8 mouse cellular contexts compared by ENCODE assay signal in genomic region chr5:135744742-135745141, GRCm38 (mm10). TPM values are rescaled to one million over a fixed set of nuclear protein-coding genes. Genes with fewer than 3 reads are reported as not detected.
DNase-seq lines count a peak whose midpoint lies in the region; ATAC-seq and TF ChIP-seq lines count a peak whose summit lies in the region.

No protein-coding gene starts in this region.

- H3K4me2 ChIP-seq in CH12.LX (ENCODE audit: insufficient read depth, low read depth, poor library complexity, severe bottlenecking): peak overlapping the region; percentile 59; the same call in 1 of the 2 replicates
- peak overlapping the region; percentile 91 for H3K4me2 ChIP-seq in forebrain, postnatal 0 days (ENCODE audit: low read depth)
- H3K4me2 ChIP-seq in liver, postnatal 0 days (ENCODE audit: low read depth, low read length): peak overlapping the region; percentile 78

- no peak for ATAC-seq in forebrain, postnatal 0 days
- ATAC-seq in liver, postnatal 0 days: peak; percentile 8

- H3K79me2 ChIP-seq in CH12.LX (replicated peaks; ENCODE audit: control insufficient read depth, extremely low read depth, insufficient read depth, poor library complexity, severe bottlenecking): no peaks in the 10 kb centered on the region

- peaks cover 18% of the 10 kb centered on the region for H3K27me3 ChIP-seq in CH12.LX (replicated peaks)
- no peaks in the 10 kb centered on the region for H3K27me3 ChIP-seq in forebrain, postnatal 0 days (ENCODE audit: insufficient read depth, low read length)
- no peaks in the 10 kb centered on the region for H3K27me3 ChIP-seq in liver, postnatal 0 days (ENCODE audit: insufficient read depth, low read length)

- peaks cover 4 to 13% of the 10 kb centered on the region in 2 experiments; a peak in 3 of 4 replicates for H3K4me1 ChIP-seq in CH12.LX (ENCODE audit: control insufficient read depth in 1 of 2, insufficient read depth in 2 of 2)
- H3K4me1 ChIP-seq in forebrain, postnatal 0 days (ENCODE audit: insufficient read depth): peaks cover 4% of the 10 kb centered on the region; the same call in 1 of the 2 replicates
- peaks cover 13% of the 10 kb centered on the region for H3K4me1 ChIP-seq in liver, postnatal 0 days (ENCODE audit: insufficient read depth)

- WGBS in forebrain, postnatal 0 days: 15% methylated on average over 12 of the region's 12 CpGs
- 25% methylated on average over 12 of the region's 12 CpGs for WGBS in liver, postnatal 0 days (ENCODE audit: insufficient replicate concordance)

- TF ChIP-seq RAD21 in CH12.LX (IDR thresholded peaks at IDR 0.05; ENCODE audit: low read depth, low read length): no peak

- H3K9ac ChIP-seq in CH12.LX (ENCODE audit: insufficient read depth, low read depth): no peak overlapping the region
- no peak overlapping the region for H3K9ac ChIP-seq in forebrain, postnatal 0 days
- peak overlapping the region; percentile 62 for H3K9ac ChIP-seq in liver, postnatal 0 days (replicated peaks)

- in situ Hi-C loops in CH12.LX (cut with MboI; ENCODE audit: low pct_ligation_motif_present, low pct_unique_long_range_greater_than_20kb, low sequenced_read_pairs): loop anchor here (5.0 kb wide), 1 partner anchor 112 kb away; the partner anchor contains the start of gene Rhbdd2

- dilution Hi-C loops in CH12.LX (cut with MboI; ENCODE audit: extremely low pct_ligation_motif_present, extremely low pct_unique_long_range_greater_than_20kb, low sequenced_read_pairs): no loop called here

- intact Hi-C loops in gastrocnemius, adult 2 months (cut with DNase I): loop anchor here (2.0 to 5.0 kb wide), 2 partner anchors 56 to 112 kb away; partner anchors contain the start of gene Rhbdd2
- intact Hi-C loops in gastrocnemius, postnatal 14 days (cut with DNase I; ENCODE audit: low total_unique reads): no loop called here

- peak overlapping the region; percentile 96 for H3K4me3 ChIP-seq in gastrocnemius, adult 2 months
- H3K4me3 ChIP-seq in CH12.LX (replicated peaks in 1 of 3; ENCODE audit: low read depth in 2 of 3, low read length in 2 of 3, poor library complexity in 1 of 3): no peak overlapping the region
- H3K4me3 ChIP-seq in forebrain, postnatal 0 days (ENCODE audit: low read depth, low read length): peak overlapping the region; percentile 89
- peak overlapping the region; percentile 61 for H3K4me3 ChIP-seq in liver, postnatal 0 days (ENCODE audit: low read depth, low read length)

- peak overlapping the region; percentile 87 for H3K27ac ChIP-seq in gastrocnemius, adult 2 months
- H3K27ac ChIP-seq in CH12.LX (ENCODE audit: insufficient read depth, low read depth): no peak overlapping the region
- no peak overlapping the region; the same call in 1 of the 2 replicates for H3K27ac ChIP-seq in forebrain, postnatal 0 days (ENCODE audit: low read depth, low read length)
- peak overlapping the region; percentile 71 for H3K27ac ChIP-seq in liver, postnatal 0 days (ENCODE audit: low read depth)

- TF ChIP-seq POLR2A in CH12.LX (IDR thresholded peaks at IDR 0.05; ENCODE audit: low read depth, low read length): no peak

- no peak for TF ChIP-seq EP300 in CH12.LX (IDR thresholded peaks at IDR 0.05; ENCODE audit: low read length)
- TF ChIP-seq EP300 in liver, postnatal 0 days (IDR thresholded peaks at IDR 0.05; ENCODE audit: low read depth): no peak

- TF ChIP-seq CTCF in gastrocnemius, adult 2 months (IDR thresholded peaks at IDR 0.05): no peak
- TF ChIP-seq CTCF in CH12.LX (conservative IDR thresholded peaks at IDR 0.05 in 1 of 2, IDR thresholded peaks at IDR 0.05 in 1 of 2; ENCODE audit: low read depth in 2 of 2, low read length in 2 of 2): no peak
- no peak for TF ChIP-seq CTCF in forebrain, postnatal 0 days (IDR thresholded peaks at IDR 0.05; ENCODE audit: low read depth)
- no peak for TF ChIP-seq CTCF in liver, postnatal 0 days (IDR thresholded peaks at IDR 0.05; ENCODE audit: low read depth)

- no peak for DNase-seq in gastrocnemius, adult 2 months
- no peak for DNase-seq in gastrocnemius, postnatal 14 days
- no peak for DNase-seq in CH12.LX (ENCODE audit: extremely low read depth)
- DNase-seq in forebrain, postnatal 0 days: no peak
- no peak for DNase-seq in liver, postnatal 0 days
- no peak for DNase-seq in adipocyte (ENCODE audit: low spot score)
- no peak for DNase-seq in right cerebral cortex, postnatal 36 days (ENCODE audit: low spot score in 2 of 2)
- no peak for DNase-seq in adrenal gland, postnatal 25 days

- H3K36me3 ChIP-seq in CH12.LX (replicated peaks in 1 of 2; ENCODE audit: control insufficient read depth in 1 of 2, insufficient read depth in 1 of 2, low read length in 1 of 2): peaks cover 4 to 15% of the 10 kb centered on the region in 2 experiments
- H3K36me3 ChIP-seq in forebrain, postnatal 0 days (ENCODE audit: insufficient read depth): peaks cover 18% of the 10 kb centered on the region
- peaks cover 4% of the 10 kb centered on the region; the same call in 1 of the 2 replicates for H3K36me3 ChIP-seq in liver, postnatal 0 days (replicated peaks; ENCODE audit: insufficient read depth, low read length)

- peaks cover 24% of the 10 kb centered on the region for H3K9me3 ChIP-seq in CH12.LX (replicated peaks; ENCODE audit: low read length)
- H3K9me3 ChIP-seq in forebrain, postnatal 0 days (ENCODE audit: low read length): no peaks in the 10 kb centered on the region
- 0 out of 2 replicates have a peak, but pooled peaks cover 2% of the 10 kb centered on the region for H3K9me3 ChIP-seq in liver, postnatal 0 days (ENCODE audit: low read length)

TF ChIP-seq in CH12.LX, 34 proteins besides CTCF, POLR2A, EP300 and RAD21:
- no peak for TF ChIP-seq ZMIZ1 (IDR thresholded peaks at IDR 0.05; ENCODE audit: low read depth, low read length)
- TF ChIP-seq SMC3 (IDR thresholded peaks at IDR 0.05; ENCODE audit: low read depth, low read length): no peak
- TF ChIP-seq USF2 (conservative IDR thresholded peaks at IDR 0.05; ENCODE audit: low read depth, low read length): no peak
- TF ChIP-seq MAZ (IDR thresholded peaks at IDR 0.05; ENCODE audit: low read depth, low read length): no peak
- TF ChIP-seq MAX (IDR thresholded peaks at IDR 0.05; ENCODE audit: low read length): no peak
- no peak for TF ChIP-seq POLR2AphosphoS2 (IDR thresholded peaks at IDR 0.05; ENCODE audit: low read depth, low read length)
- no peak for TF ChIP-seq KAT2A (IDR thresholded peaks at IDR 0.05; ENCODE audit: insufficient replicate concordance, low read length)
- TF ChIP-seq RCOR1 (conservative IDR thresholded peaks at IDR 0.05; ENCODE audit: low read depth, low read length): no peak
- TF ChIP-seq MXI1 (IDR thresholded peaks at IDR 0.05; ENCODE audit: low read depth, low read length): no peak
- no peak for TF ChIP-seq HCFC1 (IDR thresholded peaks at IDR 0.05; ENCODE audit: low read depth, low read length)
- no peak for TF ChIP-seq TCF12 (IDR thresholded peaks at IDR 0.05; ENCODE audit: low read depth, low read length)
- no peak for TF ChIP-seq ZNF384 (IDR thresholded peaks at IDR 0.05; ENCODE audit: low read depth, low read length)
- no peak for TF ChIP-seq ELF1 (IDR thresholded peaks at IDR 0.05; ENCODE audit: low read depth, low read length)
- no peak for TF ChIP-seq PAX5 (IDR thresholded peaks at IDR 0.05; ENCODE audit: low read length)
TF ChIP-seq in CH12.LX: peak in this region for 0.

RNA-seq across cellular contexts. Expression of gene Tmem120a, which starts 0.5 kb away (rescaled TPM):
- total RNA-seq in gastrocnemius, adult 2 months (2021): 1 to 10 TPM; 7.6 to 8.3 TPM
- total RNA-seq in gastrocnemius, postnatal 14 days (2021): 1 to 10 TPM; 3.8 to 5.2 TPM
- total RNA-seq in CH12.LX (2012; rRNA removed) (21.4 and 22.2 TPM in 2 replicates), CH12.LX (2014; rRNA removed) (9.1 and 12.0 TPM in 2 replicates)
- 27.1 and 27.7 TPM in 2 replicates for polyA plus RNA-seq in CH12.LX (2012; ENCODE audit: insufficient read length, low read depth)
- total RNA-seq in forebrain, postnatal 0 days (2014; rRNA removed): 42.7 and 49.1 TPM in 2 replicates
- polyA plus RNA-seq in forebrain, postnatal 0 days (2015; fragmentation: Nextera tagmentation; extraction: Ambion mirVana): 111 and 126 TPM in 2 replicates
- polyA plus RNA-seq in liver, postnatal 0 days (2015; fragmentation: Nextera tagmentation; extraction: Ambion mirVana): 80.8 and 82.7 TPM in 2 replicates
- 36.7 and 37.8 TPM in 2 replicates for total RNA-seq in adrenal gland, postnatal 25 days (2021)

RNA-seq across cellular contexts. Expression of gene Styxl1, which starts 33.4 kb away (rescaled TPM):
- total RNA-seq in gastrocnemius, adult 2 months (2021): not detected
- total RNA-seq in gastrocnemius, postnatal 14 days (2021): not detected
- total RNA-seq in CH12.LX (2012; rRNA removed) (not detected in 2 replicates), CH12.LX (2014; rRNA removed) (not detected in 2 replicates)
- polyA plus RNA-seq in CH12.LX (2012; ENCODE audit: insufficient read length, low read depth): not detected in 2 replicates
- 0.29 and 0.54 TPM in 2 replicates for total RNA-seq in forebrain, postnatal 0 days (2014; rRNA removed)
- polyA plus RNA-seq in forebrain, postnatal 0 days (2015; fragmentation: Nextera tagmentation; extraction: Ambion mirVana): 0.25 and 1.0 TPM in 2 replicates
- polyA plus RNA-seq in liver, postnatal 0 days (2015; fragmentation: Nextera tagmentation; extraction: Ambion mirVana): 0.46 and 0.49 TPM in 2 replicates
- total RNA-seq in adrenal gland, postnatal 25 days (2021): 0.36 TPM in 1 of 2 replicates, not detected in the other

RNA-seq across cellular contexts. Expression of gene Mdh2, which starts 33.5 kb away (rescaled TPM):
- total RNA-seq in gastrocnemius, adult 2 months (2021): 1,000 to 10,000 TPM in 1 of 2 experiments, 100 to 1,000 TPM in 1; 910 to 1,211 TPM
- 1,000 to 10,000 TPM; 1,031 to 1,199 TPM for total RNA-seq in gastrocnemius, postnatal 14 days (2021)
- total RNA-seq in CH12.LX (2012; rRNA removed): 152 and 163 TPM in 2 replicates
- 119 and 133 TPM in 2 replicates for total RNA-seq in CH12.LX (2014; rRNA removed)
- 489 and 569 TPM in 2 replicates for polyA plus RNA-seq in CH12.LX (2012; ENCODE audit: insufficient read length, low read depth)
- 115 and 132 TPM in 2 replicates for total RNA-seq in forebrain, postnatal 0 days (2014; rRNA removed)
- 663 and 665 TPM in 2 replicates for polyA plus RNA-seq in forebrain, postnatal 0 days (2015; fragmentation: Nextera tagmentation; extraction: Ambion mirVana)
- polyA plus RNA-seq in liver, postnatal 0 days (2015; fragmentation: Nextera tagmentation; extraction: Ambion mirVana): 296 and 319 TPM in 2 replicates
- 408 and 463 TPM in 2 replicates for total RNA-seq in adrenal gland, postnatal 25 days (2021)

Comparison
In these comparisons a context has a peak if more than half of its experiments do, and no peak if none do; other contexts are left out.
1. H3K27ac ChIP-seq: peak in gastrocnemius, adult 2 months (single experiment) and liver, postnatal 0 days (single experiment); none in CH12.LX (single experiment) and forebrain, postnatal 0 days (single experiment).
2. H3K4me3 ChIP-seq: peak in gastrocnemius, adult 2 months (single experiment), forebrain, postnatal 0 days (single experiment) and liver, postnatal 0 days (single experiment); none in CH12.LX (0 of 3).
3. Peak in every context shown above with its lines, with median percentiles within 50 percentile points of each other: H3K4me2 ChIP-seq.